20 mouse cellular contexts compared by ENCODE assay signal in the genomic region with DNA sequence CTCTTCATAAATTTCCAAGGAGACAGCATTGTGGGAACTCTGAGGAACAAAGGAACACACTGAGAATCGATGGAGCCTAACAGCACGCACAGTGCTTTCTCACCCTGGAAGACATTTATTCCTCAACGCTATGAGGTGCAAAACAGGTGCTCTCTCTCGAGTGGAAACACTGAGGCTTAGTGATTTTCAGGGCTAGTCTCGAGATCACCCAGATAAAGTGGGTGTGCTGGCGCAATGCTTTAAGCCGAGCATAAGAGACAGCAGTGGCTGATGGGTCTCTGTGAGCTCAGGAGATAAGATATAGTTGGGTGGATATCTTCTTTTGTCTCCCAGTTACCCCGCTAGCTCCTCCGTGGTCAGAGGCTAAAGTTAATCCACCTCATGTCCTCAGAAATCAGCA.
"Had no signal": no experiment of that assay in that cellular context is flagged by ENCODE, and none has a peak within 500 bp of the region (broad histone marks: within the 10 kb centered on the region; RNA-seq: fewer than 3 reads in every experiment).

No protein-coding gene starts in this region.

- H3K9ac ChIP-seq: limb, embryonic 12.5 days; limb, embryonic 15.5 days; midbrain, embryonic 12.5 days; midbrain, embryonic 15.5 days; neural tube, embryonic 12.5 days; neural tube, embryonic 15.5 days; stomach, embryonic 15.5 days had no signal

- H3K4me3 ChIP-seq: limb, embryonic 12.5 days; limb, embryonic 15.5 days; liver, embryonic 13.5 days; midbrain, embryonic 12.5 days; midbrain, embryonic 15.5 days; neural tube, embryonic 12.5 days; neural tube, embryonic 15.5 days; stomach, embryonic 15.5 days had no signal

- H3K9me3 ChIP-seq: limb, embryonic 15.5 days; liver, embryonic 13.5 days; midbrain, embryonic 15.5 days; neural tube, embryonic 12.5 days; neural tube, embryonic 15.5 days; stomach, embryonic 15.5 days had no signal

- H3K4me2 ChIP-seq: limb, embryonic 12.5 days; limb, embryonic 15.5 days; liver, embryonic 13.5 days; midbrain, embryonic 12.5 days; midbrain, embryonic 15.5 days; neural tube, embryonic 12.5 days; neural tube, embryonic 15.5 days; stomach, embryonic 15.5 days had no signal

- H3K36me3 ChIP-seq: limb, embryonic 12.5 days; limb, embryonic 15.5 days; liver, embryonic 13.5 days; midbrain, embryonic 12.5 days; midbrain, embryonic 15.5 days; neural tube, embryonic 12.5 days; neural tube, embryonic 15.5 days; stomach, embryonic 15.5 days had no signal

- H3K27ac ChIP-seq: limb, embryonic 12.5 days; limb, embryonic 15.5 days; liver, embryonic 13.5 days; midbrain, embryonic 12.5 days; midbrain, embryonic 15.5 days; neural tube, embryonic 12.5 days; neural tube, embryonic 15.5 days had no signal

- H3K4me1 ChIP-seq: midbrain, embryonic 12.5 days; midbrain, embryonic 15.5 days; neural tube, embryonic 12.5 days had no signal

- DNase-seq: kidney, adult 11 months; kidney, adult 8-10 months; kidney, postnatal 10 days; kidney, postnatal 4 days; left cerebral cortex, postnatal 4 days; liver, embryonic 13.5 days; lung, adult 2 months; lung, postnatal 14 days; lung, postnatal 4 days; right cerebral cortex, adult 18-20 months; right cerebral cortex, postnatal 14 days; right cerebral cortex, postnatal 4 days; thymus, postnatal 25 days had no signal

- ATAC-seq: midbrain, embryonic 15.5 days had no signal

- H3K27me3 ChIP-seq: limb, embryonic 15.5 days; liver, embryonic 13.5 days; midbrain, embryonic 12.5 days; midbrain, embryonic 15.5 days; neural tube, embryonic 12.5 days; neural tube, embryonic 15.5 days; stomach, embryonic 15.5 days had no signal
